Mouse (Mus musculus) limb, embryonic 14.5 days (tissue): Measurements from ENCODE around the gene Sik2. TPM values are rescaled to one million over a fixed set of nuclear protein-coding genes. Genes with fewer than 3 reads are reported as not detected.

Source experiments
- ATAC-seq: fragments of 200-750 bp; cut with Nextera tagmentation; 2 replicates; pipeline ENCODE4 v1.8.0; 2017; ENCODE audit warnings: low read depth, moderate number of reproducible peaks, moderate TSS enrichment; ENCODE audit not compliant: low FRiP score
- DNase-seq: peaks from one replicate; pipeline ENCODE4 v3.0.0-alpha.2; 2015; ENCODE audit warnings: low spot score
- H3K27ac ChIP-seq: fragments of 300-500 bp; sonication (generic); replicated peaks from 2 replicates; pipeline ENCODE4 v1.5.1; 2014; ENCODE audit warnings: low read depth, mild to moderate bottlenecking, low read length, moderate library complexity, mixed read lengths
- H3K27me3 ChIP-seq: fragments of 300-500 bp; sonication (generic); 2 replicates; pipeline ENCODE4 v1.6.1; 2014; ENCODE audit warnings: low read length, mixed read lengths; ENCODE audit not compliant: control insufficient read depth, insufficient read depth
- H3K36me3 ChIP-seq: fragments of 300-500 bp; sonication (generic); 2 replicates; pipeline ENCODE4 v1.6.1; 2014; ENCODE audit warnings: mild to moderate bottlenecking, low read length, moderate library complexity, mixed read lengths; ENCODE audit not compliant: control insufficient read depth, insufficient read depth
- H3K4me1 ChIP-seq: fragments of 300-500 bp; sonication (generic); 2 replicates; pipeline ENCODE4 v1.6.1; 2014; ENCODE audit warnings: antibody characterized with exemption, low read length, mixed read lengths; ENCODE audit not compliant: control insufficient read depth, insufficient read depth
- H3K4me2 ChIP-seq: fragments of 300-500 bp; sonication (generic); replicated peaks from 2 replicates; pipeline ENCODE4 v1.6.1; 2014; ENCODE audit warnings: low read depth, mild to moderate bottlenecking, low read length, moderate library complexity; ENCODE audit not compliant: severe bottlenecking
- H3K4me3 ChIP-seq: fragments of 300-500 bp; sonication (generic); replicated peaks from 2 replicates; pipeline ENCODE4 v1.5.1; 2014; ENCODE audit warnings: low read length
- H3K9ac ChIP-seq: fragments of 300-500 bp; sonication (generic); 2 replicates; pipeline ENCODE4 v1.6.1; 2014; ENCODE audit warnings: mild to moderate bottlenecking, low read depth, low read length, moderate library complexity; ENCODE audit not compliant: severe bottlenecking
- H3K9me3 ChIP-seq: fragments of 300-500 bp; sonication (generic); 2 replicates; pipeline ENCODE4 v1.6.1; 2016; ENCODE audit warnings: low read length; ENCODE audit not compliant: control insufficient read depth
- POLR2A ChIP-seq: fragments of 200-500 bp; IDR thresholded peaks from 2 replicates; pipeline ENCODE4 v1.8.0; 2012; ENCODE audit warnings: inconsistent platforms, mild to moderate bottlenecking, moderate library complexity, borderline replicate concordance; ENCODE audit not compliant: insufficient read depth, insufficient read length; ENCODE audit errors: extremely low read depth
- WGBS: fragments of 180-500 bp; shearing (Covaris S2); extraction: QIAGEN DNeasy Blood & Tissue Kit; methylation state at CpG from one replicate; pipeline ENCODE4 v1.1.7; 2014; 5-methylcytosine and 5-hydroxymethylcytosine counted together
- polyA plus RNA-seq, 2 experiments: library from polyadenylated mRNA; depleted of rRNA in 1 of 2; stranded (reverse) in 1 of 2; unstranded in 1 of 2; fragments of >200 nt; fragmentation: Nextera tagmentation in 1 of 2; extraction: Ambion mirVana in 1 of 2; gene quantifications; 2 replicates each; pipeline versions ENCODE4 v1.2.1 to v1.2.3; 2012 to 2014

The Sik2 gene
- polyA plus RNA-seq, 2 experiments = 15.8 to 16.3 TPM

DNA sequence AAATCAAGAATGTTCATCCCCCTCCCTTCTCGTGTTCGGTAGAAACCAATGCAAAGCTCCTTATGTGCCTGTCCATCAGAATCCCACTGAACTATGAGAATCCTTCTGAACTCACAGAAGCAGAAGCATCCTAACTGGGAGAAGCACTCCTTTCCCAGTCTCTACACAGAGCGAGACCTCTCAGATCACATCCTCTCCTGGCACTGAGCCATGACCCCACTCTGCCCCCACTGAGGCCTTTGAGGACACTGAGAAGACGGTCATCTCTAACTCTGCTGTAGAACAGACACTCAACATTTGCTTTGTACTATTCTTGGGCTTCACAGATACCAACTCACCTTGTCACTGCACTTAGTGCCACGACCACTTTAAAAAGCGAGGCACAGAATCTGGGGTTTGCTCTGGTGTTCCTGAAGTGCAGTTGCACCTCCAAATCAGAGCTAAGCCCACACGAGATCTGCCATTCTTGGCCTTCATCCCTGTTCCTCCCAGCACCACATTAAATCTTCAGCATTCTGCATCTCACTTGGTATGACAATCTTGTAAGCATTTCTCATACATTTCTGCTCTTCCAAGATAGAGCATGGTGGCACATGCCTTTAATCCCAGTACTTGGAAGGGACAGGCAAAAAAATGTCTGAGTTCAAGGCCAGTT is 96.9 kb downstream of the Sik2 start:
- no peaks in the 10 kb centered on the region for H3K4me1 ChIP-seq
- ATAC-seq (no peak), DNase-seq (no peak)
- no peak overlapping the region for H3K4me3 ChIP-seq
- no peak overlapping the region for H3K4me2 ChIP-seq
- H3K9ac ChIP-seq = no peak overlapping the region
- H3K27me3 ChIP-seq = no peaks in the 10 kb centered on the region
- TF ChIP-seq POLR2A = no peak
- H3K9me3 ChIP-seq = no peaks in the 10 kb centered on the region
- peaks cover 24% of the 10 kb centered on the region for H3K36me3 ChIP-seq
- H3K27ac ChIP-seq = no peak overlapping the region
- 92% methylated on average over 7 of the region's 7 CpGs for WGBS

DNA sequence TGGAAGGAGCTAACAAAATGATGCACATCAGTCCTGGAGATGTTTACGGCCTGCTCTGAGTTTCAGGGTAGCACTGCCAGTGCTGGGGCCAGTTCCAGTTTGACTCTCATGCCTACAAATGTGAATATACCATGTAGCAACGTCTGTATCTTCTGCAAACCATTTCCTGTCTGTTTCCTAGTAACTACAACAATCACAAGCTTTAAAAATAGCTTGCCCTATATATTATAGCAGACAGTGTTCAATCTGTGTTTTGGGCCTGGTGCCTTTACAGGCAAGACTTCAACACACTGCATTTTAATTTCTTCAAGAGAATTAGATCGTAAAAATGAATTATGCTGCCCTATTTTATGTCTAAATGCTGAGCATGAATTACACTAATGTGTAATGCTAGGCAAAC is 103.6 kb downstream of the Sik2 start:
- DNase-seq (no peak), ATAC-seq (no peak)
- TF ChIP-seq POLR2A = no peak
- Histone ChIP-seq H3K4me2 (no peak overlapping the region), H3K27me3 (no peaks in the 10 kb centered on the region), H3K36me3 (peaks cover 3% of the 10 kb centered on the region; the same call in 1 of the 2 replicates), H3K9me3 (no peaks in the 10 kb centered on the region), H3K9ac (no peak overlapping the region), H3K4me1 (peaks cover 6% of the 10 kb centered on the region), H3K4me3 (no peak overlapping the region), H3K27ac (no peak overlapping the region)
- WGBS = 71% methylated on average over 3 of the region's 3 CpGs

- Histone ChIP-seq H3K4me2 (no peak overlapping the region), H3K9me3 (no peaks in the 10 kb centered on the region), H3K4me1 (peaks cover 11% of the 10 kb centered on the region), H3K4me3 (no peak overlapping the region), H3K9ac (no peak overlapping the region), H3K27me3 (no peaks in the 10 kb centered on the region), H3K27ac (no peak overlapping the region), H3K36me3 (peaks cover 3% of the 10 kb centered on the region; the same call in 1 of the 2 replicates)
- DNase-seq (no peak), ATAC-seq (no peak)
- WGBS = 73% methylated on average over 6 of the region's 6 CpGs
- no peak for TF ChIP-seq POLR2A
Observed at GRCm38 (mm10) chr9:50904196-50904847, 104.6 kb downstream of the Sik2 start.

DNA sequence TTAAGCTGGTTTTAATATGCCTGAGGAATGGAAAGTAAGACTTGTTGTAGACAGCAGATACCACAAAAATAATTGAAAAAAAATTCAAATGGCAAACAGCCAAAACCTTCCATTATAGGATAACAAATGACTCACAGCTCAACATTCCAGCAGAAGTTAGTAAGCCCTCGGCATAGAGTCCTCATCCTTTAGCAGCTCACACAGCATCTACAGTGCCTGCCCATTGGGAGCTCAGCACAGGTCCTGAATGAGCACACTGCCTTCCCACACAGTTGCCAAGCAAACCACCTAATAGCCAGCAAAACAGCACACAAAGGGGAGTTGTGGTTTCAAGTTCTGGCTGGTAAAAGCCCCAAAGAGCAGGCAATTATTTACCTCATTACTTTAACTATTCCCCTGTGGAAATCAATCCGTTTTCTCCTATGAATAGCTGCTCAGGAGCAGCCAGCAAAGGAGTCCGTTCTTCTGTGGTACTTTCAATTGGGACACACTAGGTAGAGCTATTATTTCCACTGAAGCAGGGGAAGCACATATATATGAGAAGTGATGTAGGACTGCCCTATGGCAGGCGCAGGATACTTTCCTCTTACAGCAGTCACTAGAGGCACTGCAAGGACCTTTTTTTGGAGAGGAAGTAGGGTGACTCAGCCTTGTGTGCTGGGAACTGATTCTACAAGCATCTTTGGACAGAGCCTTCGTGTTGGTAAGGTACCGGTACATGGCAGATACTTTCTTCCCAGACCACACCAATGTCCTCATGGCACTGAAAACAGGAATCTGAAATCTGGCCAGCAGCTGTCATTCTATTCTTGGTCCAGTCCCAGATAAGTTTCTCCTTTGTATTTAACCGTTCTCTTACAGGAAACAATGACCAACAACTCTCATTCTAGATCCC is 108.6 kb downstream of the Sik2 start:
- DNase-seq (peak; percentile 66), ATAC-seq (peak; percentile 78)
- no peak overlapping the region; the same call in 1 of the 2 replicates for H3K27ac ChIP-seq

DNA sequence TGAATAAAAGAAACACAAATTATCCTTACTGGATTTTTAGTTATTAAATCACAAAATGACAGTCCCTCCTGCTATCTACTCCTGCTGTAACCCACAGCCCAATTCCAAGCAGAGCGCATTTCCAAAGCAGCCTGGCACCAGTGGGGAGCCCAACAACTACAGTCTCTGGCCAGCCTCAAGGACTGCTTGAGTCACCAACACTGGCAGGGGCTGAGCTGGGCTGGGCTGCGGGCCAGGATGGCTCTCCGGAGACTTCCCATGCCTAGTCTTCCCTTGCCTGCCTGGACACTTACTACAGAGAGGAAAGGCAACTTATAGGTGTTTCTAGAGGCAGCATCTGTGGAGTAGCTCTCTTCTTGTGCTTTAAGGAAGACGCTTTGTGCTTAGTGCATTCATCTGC is 115.2 kb downstream of the Sik2 start:
- Histone ChIP-seq H3K4me1 (no peaks in the 10 kb centered on the region), H3K4me2 (no peak overlapping the region), H3K4me3 (no peak overlapping the region), H3K36me3 (peaks cover 36% of the 10 kb centered on the region), H3K9ac (no peak overlapping the region), H3K27ac (no peak overlapping the region), H3K9me3 (no peaks in the 10 kb centered on the region), H3K27me3 (no peaks in the 10 kb centered on the region)
- no peak for TF ChIP-seq POLR2A
- WGBS = 84% methylated on average over 4 of the region's 4 CpGs
- ATAC-seq (no peak), DNase-seq (no peak)

More for the DNA sequence above, 108.6 kb downstream of the Sik2 start:
- 47% methylated on average over 7 of the region's 7 CpGs for WGBS
- Histone ChIP-seq H3K4me3 (no peak overlapping the region), H3K4me1 (peaks cover 11% of the 10 kb centered on the region), H3K36me3 (peaks cover 24% of the 10 kb centered on the region), H3K9ac (no peak overlapping the region), H3K27me3 (no peaks in the 10 kb centered on the region), H3K4me2 (no peak overlapping the region; the same call in 1 of the 2 replicates), H3K9me3 (no peaks in the 10 kb centered on the region)
- no peak for TF ChIP-seq POLR2A
